Mouse (Mus musculus) hindbrain, embryonic 13.5 days (tissue): ENCODE measurements at regions not wholly inside any gene's neighbourhood (a gene's known extent, or its start where the extent isn't known, plus 50 kb on each side); places are given as distances from the start of the nearest gene placed in this dataset.

Source experiments
- ATAC-seq: fragments of 200-750 bp; cut with Nextera tagmentation; 2 replicates; pipeline ENCODE4 v1.8.0; 2017; ENCODE audit warnings: moderate TSS enrichment; ENCODE audit not compliant: low FRiP score
- H3K27ac ChIP-seq: fragments of 300-500 bp; sonication (generic); 2 replicates; pipeline ENCODE4 v1.5.1; 2015; ENCODE audit warnings: inconsistent platforms, mild to moderate bottlenecking, moderate library complexity
- H3K27me3 ChIP-seq: fragments of 300-500 bp; sonication (generic); 2 replicates; pipeline ENCODE4 v1.6.1; 2015; ENCODE audit warnings: mild to moderate bottlenecking, inconsistent platforms
- H3K36me3 ChIP-seq: fragments of 300-500 bp; sonication (generic); 2 replicates; pipeline ENCODE4 v1.6.1; 2015; ENCODE audit warnings: mild to moderate bottlenecking, inconsistent platforms
- H3K4me1 ChIP-seq: fragments of 300-500 bp; sonication (generic); replicated peaks from 2 replicates; pipeline ENCODE4 v1.6.1; 2015; ENCODE audit warnings: inconsistent platforms
- H3K4me2 ChIP-seq: fragments of 300-500 bp; sonication (generic); 2 replicates; pipeline ENCODE4 v1.6.1; 2015; ENCODE audit warnings: inconsistent platforms, mild to moderate bottlenecking, moderate library complexity
- H3K4me3 ChIP-seq: fragments of 300-500 bp; sonication (generic); 2 replicates; pipeline ENCODE4 v1.5.1; 2015; ENCODE audit warnings: mild to moderate bottlenecking, inconsistent platforms
- H3K9ac ChIP-seq: fragments of 300-500 bp; sonication (generic); 2 replicates; pipeline ENCODE4 v1.6.1; 2015; ENCODE audit warnings: mild to moderate bottlenecking, inconsistent platforms
- H3K9me3 ChIP-seq: fragments of 300-500 bp; sonication (generic); 2 replicates; pipeline ENCODE4 v1.6.1; 2016; ENCODE audit warnings: inconsistent platforms
- WGBS: fragments of 180-500 bp; shearing (Covaris S2); methylation state at CpG from one replicate; pipeline ENCODE4 v1.1.7; 2015; 5-methylcytosine and 5-hydroxymethylcytosine counted together

GRCm38 (mm10) chr15:58718282-58718681, 170.8 kb upstream of the Gm49356 start:
- H3K27ac ChIP-seq = no peak overlapping the region
- 75% methylated on average over 7 of the region's 7 CpGs for WGBS
- no peak overlapping the region for H3K9ac ChIP-seq
- no peak overlapping the region for H3K4me2 ChIP-seq
- H3K27me3 ChIP-seq = no peaks in the 10 kb centered on the region
- H3K4me3 ChIP-seq = no peak overlapping the region
- no peak for ATAC-seq
- no peaks in the 10 kb centered on the region for H3K9me3 ChIP-seq
- no peaks in the 10 kb centered on the region for H3K36me3 ChIP-seq
- H3K4me1 ChIP-seq = no peaks in the 10 kb centered on the region

DNA sequence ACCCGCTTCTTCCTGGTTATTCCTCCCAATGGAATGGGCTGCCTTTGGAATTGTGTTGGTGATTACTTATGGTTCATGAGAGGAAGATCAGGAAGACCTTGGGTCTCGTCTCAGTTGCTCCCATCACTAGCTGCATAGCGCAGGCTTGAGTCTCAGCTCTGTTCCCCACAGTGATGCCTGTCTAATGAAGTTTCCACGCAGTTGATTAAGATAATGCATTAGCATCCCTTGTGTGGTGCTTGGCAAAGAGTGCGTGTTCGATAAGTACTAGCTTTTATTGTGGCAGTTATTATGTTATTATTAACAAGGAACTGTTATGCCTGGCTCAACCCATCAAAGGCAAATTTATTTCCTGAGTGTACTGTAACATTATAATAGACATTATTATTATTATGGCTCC, 169.7 kb upstream of the Gm49356 start:
- ATAC-seq = no peak
- Histone ChIP-seq H3K4me1 (no peaks in the 10 kb centered on the region), H3K9ac (no peak overlapping the region), H3K36me3 (no peaks in the 10 kb centered on the region), H3K27me3 (no peaks in the 10 kb centered on the region), H3K27ac (no peak overlapping the region), H3K4me2 (no peak overlapping the region), H3K9me3 (no peaks in the 10 kb centered on the region), H3K4me3 (no peak overlapping the region)
- 82% methylated on average over 6 of the region's 6 CpGs for WGBS

DNA sequence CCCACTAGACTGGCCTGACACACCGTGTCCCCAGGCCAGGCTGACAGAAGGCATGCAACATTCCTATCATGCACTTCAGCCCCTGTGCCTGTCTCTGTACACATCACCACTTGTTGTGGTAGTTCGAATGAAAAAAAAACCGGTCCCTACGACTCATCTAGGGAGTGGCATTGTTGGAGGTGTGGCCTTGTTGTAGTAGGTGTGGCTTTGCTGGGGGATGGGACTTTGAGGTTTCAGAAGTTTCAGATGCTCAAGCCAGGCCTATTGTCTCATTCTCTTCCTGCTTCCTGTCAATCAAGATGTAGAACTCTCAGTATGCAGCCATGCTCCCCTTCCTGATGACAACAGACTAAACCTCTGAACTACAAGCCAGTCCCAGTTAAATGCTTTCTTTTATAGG, 162.1 kb upstream of the Gm49356 start:
- Histone ChIP-seq H3K27me3 (no peaks in the 10 kb centered on the region), H3K9me3 (no peaks in the 10 kb centered on the region), H3K4me2 (no peak overlapping the region), H3K36me3 (no peaks in the 10 kb centered on the region), H3K9ac (no peak overlapping the region), H3K4me3 (no peak overlapping the region), H3K27ac (no peak overlapping the region), H3K4me1 (peaks cover 11% of the 10 kb centered on the region; the same call in 1 of the 2 replicates)
- no peak for ATAC-seq
- 86% methylated on average over 4 of the region's 4 CpGs for WGBS

DNA sequence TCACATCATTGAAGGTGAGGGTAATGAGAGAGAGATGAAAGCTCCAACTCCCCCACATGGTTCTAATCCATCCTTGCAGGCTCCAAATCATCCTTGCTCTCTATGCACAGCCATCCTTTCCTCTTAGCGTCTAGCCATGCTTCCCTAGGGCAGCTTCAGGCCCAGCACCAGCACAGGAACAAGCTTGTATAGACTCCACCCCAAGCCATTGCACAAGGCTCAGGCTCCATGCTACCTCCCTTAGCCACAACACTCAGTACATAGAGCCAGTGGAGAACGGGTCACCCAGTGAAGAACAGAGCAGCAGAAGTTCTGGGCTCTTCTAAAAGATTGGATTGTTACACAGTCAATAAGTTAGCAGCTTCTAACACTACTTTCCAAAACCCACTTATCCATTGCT, 160.8 kb upstream of the Gm49356 start:
- H3K4me1 ChIP-seq = peaks cover 15% of the 10 kb centered on the region; the same call in 1 of the 2 replicates
- no peaks in the 10 kb centered on the region for H3K36me3 ChIP-seq
- H3K4me2 ChIP-seq = no peak overlapping the region
- no peak overlapping the region for H3K4me3 ChIP-seq
- 90% methylated on average over 2 of the region's 2 CpGs for WGBS
- H3K27ac ChIP-seq = no peak overlapping the region
- no peaks in the 10 kb centered on the region for H3K27me3 ChIP-seq
- ATAC-seq = no peak
- no peak overlapping the region for H3K9ac ChIP-seq
- H3K9me3 ChIP-seq = no peaks in the 10 kb centered on the region

GRCm38 (mm10) chr15:58730861-58731260, 158.2 kb upstream of the Gm49356 start:
- Histone ChIP-seq H3K9ac (no peak overlapping the region), H3K4me1 (peaks cover 19% of the 10 kb centered on the region; the same call in 1 of the 2 replicates), H3K9me3 (no peaks in the 10 kb centered on the region), H3K27me3 (no peaks in the 10 kb centered on the region), H3K27ac (peak overlapping the region; percentile 6; the same call in 1 of the 2 replicates), H3K36me3 (no peaks in the 10 kb centered on the region), H3K4me3 (no peak overlapping the region), H3K4me2 (no peak overlapping the region)
- 78% methylated on average over 4 of the region's 4 CpGs for WGBS
- ATAC-seq = 0 out of 2 replicates have a peak, but pooled peaks have one; percentile 11

- H3K36me3 ChIP-seq = no peaks in the 10 kb centered on the region
Observed at GRCm38 (mm10) chr15:58731346-58731745, 157.8 kb upstream of the Gm49356 start.

GRCm38 (mm10) chr15:58731952-58732642, 157.0 kb upstream of the Gm49356 start:
- no peaks in the 10 kb centered on the region for H3K36me3 ChIP-seq
- H3K4me1 ChIP-seq = peaks cover 19% of the 10 kb centered on the region; the same call in 1 of the 2 replicates
- no peaks in the 10 kb centered on the region for H3K9me3 ChIP-seq
- H3K27me3 ChIP-seq = no peaks in the 10 kb centered on the region
- 55% methylated on average over 13 of the region's 13 CpGs for WGBS
- no peak overlapping the region; the same call in 1 of the 2 replicates for H3K4me2 ChIP-seq
- H3K27ac ChIP-seq = peak overlapping the region; percentile 49; the same call in 1 of the 2 replicates
- no peak overlapping the region for H3K9ac ChIP-seq
- no peak overlapping the region for H3K4me3 ChIP-seq
- peak; percentile 68 for ATAC-seq

More at GRCm38 (mm10) chr15:58731346-58731745, 157.8 kb upstream of the Gm49356 start:
- Histone ChIP-seq H3K4me1 (peaks cover 19% of the 10 kb centered on the region; the same call in 1 of the 2 replicates), H3K4me3 (no peak overlapping the region), H3K4me2 (no peak overlapping the region; the same call in 1 of the 2 replicates), H3K27ac (peak overlapping the region; percentile 49; the same call in 1 of the 2 replicates), H3K9ac (no peak overlapping the region), H3K27me3 (no peaks in the 10 kb centered on the region), H3K9me3 (no peaks in the 10 kb centered on the region)
- WGBS = 73% methylated on average over 7 of the region's 7 CpGs
- ATAC-seq = 0 out of 2 replicates have a peak, but pooled peaks have one; percentile 30
